Mouse (Mus musculus) hindbrain, embryonic 15.5 days (tissue): ENCODE measurements at regions not wholly inside any gene's neighbourhood (a gene's known extent, or its start where the extent isn't known, plus 50 kb on each side); places are given as distances from the start of the nearest gene placed in this dataset.

ENCODE experiments used
- ATAC-seq: fragments of 200-750 bp; cut with Nextera tagmentation; 2 replicates; pipeline ENCODE4 v1.8.0; 2017; ENCODE audit warnings: low read depth, moderate number of reproducible peaks, moderate TSS enrichment; ENCODE audit not compliant: low FRiP score
- H3K27ac ChIP-seq: fragments of 300-500 bp; sonication (generic); replicated peaks from 2 replicates; pipeline ENCODE4 v1.5.1; 2015; ENCODE audit warnings: mild to moderate bottlenecking, inconsistent platforms
- H3K27me3 ChIP-seq: fragments of 300-500 bp; sonication (generic); 2 replicates; pipeline ENCODE4 v1.6.1; 2015; ENCODE audit warnings: control low read depth, inconsistent platforms
- H3K36me3 ChIP-seq: fragments of 300-500 bp; sonication (generic); 2 replicates; pipeline ENCODE4 v1.6.1; 2015; ENCODE audit warnings: control low read depth, inconsistent platforms
- H3K4me1 ChIP-seq: fragments of 300-500 bp; sonication (generic); replicated peaks from 2 replicates; pipeline ENCODE4 v1.6.1; 2015; ENCODE audit warnings: control low read depth, inconsistent platforms
- H3K4me2 ChIP-seq: fragments of 300-500 bp; sonication (generic); 2 replicates; pipeline ENCODE4 v1.6.1; 2015; ENCODE audit warnings: moderate library complexity, mild to moderate bottlenecking, inconsistent platforms
- H3K4me3 ChIP-seq: fragments of 300-500 bp; sonication (generic); 2 replicates; pipeline ENCODE4 v1.5.1; 2015; ENCODE audit warnings: mild to moderate bottlenecking, inconsistent platforms
- H3K9ac ChIP-seq: fragments of 300-500 bp; sonication (generic); 2 replicates; pipeline ENCODE4 v1.6.1; 2015; ENCODE audit warnings: inconsistent platforms
- H3K9me3 ChIP-seq: fragments of 300-500 bp; sonication (generic); 2 replicates; pipeline ENCODE4 v1.6.1; 2016; ENCODE audit warnings: control low read depth, inconsistent platforms
- WGBS: fragments of 180-500 bp; shearing (Covaris S2); methylation state at CpG from one replicate; pipeline ENCODE4 v1.1.7; 2015; 5-methylcytosine and 5-hydroxymethylcytosine counted together

DNA sequence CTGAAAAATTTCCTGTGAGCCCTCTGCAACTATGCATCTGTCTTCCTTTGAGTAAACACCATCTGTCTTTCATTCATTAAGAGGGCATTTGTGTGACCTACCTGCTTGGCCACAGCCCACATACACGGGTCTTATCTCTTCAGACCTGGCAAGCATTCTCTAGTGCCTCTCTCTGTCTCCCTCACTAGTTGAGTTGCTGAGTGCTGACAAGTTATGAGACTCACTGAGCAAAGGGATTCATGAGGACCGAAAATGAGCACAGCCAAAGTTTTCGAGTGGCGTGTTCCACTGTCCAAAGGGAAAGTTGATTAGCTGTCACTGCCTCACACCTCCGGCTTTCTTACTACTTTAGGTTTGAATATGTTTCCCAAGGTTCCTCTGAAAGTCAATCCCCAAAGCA is 328.5 kb downstream of the Pmp22 start:
- H3K27ac ChIP-seq = no peak overlapping the region
- no peak for ATAC-seq
- no peak overlapping the region for H3K4me3 ChIP-seq
- 81% methylated on average over 5 of the region's 5 CpGs for WGBS
- H3K9ac ChIP-seq = no peak overlapping the region
- H3K36me3 ChIP-seq = no peaks in the 10 kb centered on the region
- no peaks in the 10 kb centered on the region for H3K9me3 ChIP-seq
- no peak overlapping the region for H3K4me2 ChIP-seq
- H3K27me3 ChIP-seq = 0 out of 2 replicates have a peak, but pooled peaks cover 2% of the 10 kb centered on the region
- 0 out of 2 replicates have a peak, but pooled peaks cover 10% of the 10 kb centered on the region for H3K4me1 ChIP-seq

- H3K27me3 ChIP-seq = 0 out of 2 replicates have a peak, but pooled peaks cover 2% of the 10 kb centered on the region
These were observed 331.4 kb downstream of the Pmp22 start for GRCm38 (mm10) chr11:63460146-63460545.

GRCm38 (mm10) chr11:63463797-63464331 is 335.1 kb downstream of the Pmp22 start:
- H3K27me3 ChIP-seq = no peaks in the 10 kb centered on the region
- H3K27ac ChIP-seq = no peak overlapping the region
- peaks cover 9% of the 10 kb centered on the region; the same call in 1 of the 2 replicates for H3K4me1 ChIP-seq
- H3K9ac ChIP-seq = no peak overlapping the region
- no peaks in the 10 kb centered on the region for H3K9me3 ChIP-seq
- H3K4me3 ChIP-seq = no peak overlapping the region
- WGBS = 38% methylated on average over 18 of the region's 18 CpGs
- peak overlapping the region; percentile 26; the same call in 1 of the 2 replicates for H3K4me2 ChIP-seq
- H3K36me3 ChIP-seq = no peaks in the 10 kb centered on the region
- peak; percentile 45; the same call in 1 of the 2 replicates for ATAC-seq

More at GRCm38 (mm10) chr11:63460146-63460545, 331.4 kb downstream of the Pmp22 start:
- Histone ChIP-seq H3K4me1 (peaks cover 13% of the 10 kb centered on the region; the same call in 1 of the 2 replicates), H3K36me3 (no peaks in the 10 kb centered on the region), H3K4me3 (no peak overlapping the region), H3K9ac (no peak overlapping the region), H3K4me2 (no peak overlapping the region), H3K27ac (no peak overlapping the region), H3K9me3 (no peaks in the 10 kb centered on the region)
- no peak for ATAC-seq
- WGBS = 56% methylated on average over 7 of the region's 7 CpGs

DNA sequence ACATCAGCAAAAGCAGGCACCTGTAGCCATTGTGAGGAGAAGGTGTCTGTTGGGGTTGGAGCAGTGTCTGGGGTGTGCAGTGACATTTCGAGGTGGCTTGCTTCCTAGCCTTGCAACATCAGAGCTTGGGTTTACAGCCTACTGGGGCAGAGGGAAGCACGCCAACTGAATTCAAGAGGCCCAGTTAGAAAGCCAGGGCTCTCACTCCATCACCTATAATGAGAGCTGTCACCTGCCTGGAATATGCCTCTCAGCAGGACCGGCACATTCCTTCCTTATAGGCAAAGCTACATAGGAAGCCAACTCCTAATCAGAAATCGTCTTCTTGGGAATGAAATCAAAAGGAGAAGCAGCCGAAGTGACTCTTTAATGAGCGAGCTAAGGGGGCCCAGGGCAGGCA is 337.2 kb downstream of the Pmp22 start:
- Histone ChIP-seq H3K27ac (no peak overlapping the region), H3K4me3 (no peak overlapping the region), H3K27me3 (no peaks in the 10 kb centered on the region), H3K36me3 (no peaks in the 10 kb centered on the region), H3K9ac (no peak overlapping the region), H3K4me2 (no peak overlapping the region), H3K4me1 (peaks cover 9% of the 10 kb centered on the region; the same call in 1 of the 2 replicates), H3K9me3 (no peaks in the 10 kb centered on the region)
- ATAC-seq = no peak
- whole genome bisulfite sequencing = 71% methylated on average over 6 of the region's 6 CpGs

DNA sequence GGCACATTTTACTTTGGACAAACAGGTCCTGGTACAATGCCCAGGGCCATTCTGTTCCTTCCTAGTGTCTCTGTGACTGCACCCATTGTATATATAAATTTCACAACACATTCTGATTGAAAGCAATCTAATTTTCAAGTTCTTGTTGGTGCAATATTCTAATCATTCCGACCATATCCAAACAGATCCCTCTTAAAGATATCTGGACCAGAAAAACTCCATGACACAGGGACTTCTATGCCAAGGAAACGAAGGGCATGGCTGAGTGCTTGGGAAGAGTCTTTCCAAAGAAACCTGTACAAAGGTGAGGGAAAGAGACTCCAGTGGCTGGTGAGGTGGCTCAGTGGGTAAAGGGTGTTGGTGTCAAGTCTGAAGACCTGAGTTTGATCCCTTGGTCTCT is 337.8 kb downstream of the Pmp22 start:
- ATAC-seq = no peak
- WGBS = 89% methylated on average over 2 of the region's 2 CpGs
- no peak overlapping the region for H3K9ac ChIP-seq

DNA sequence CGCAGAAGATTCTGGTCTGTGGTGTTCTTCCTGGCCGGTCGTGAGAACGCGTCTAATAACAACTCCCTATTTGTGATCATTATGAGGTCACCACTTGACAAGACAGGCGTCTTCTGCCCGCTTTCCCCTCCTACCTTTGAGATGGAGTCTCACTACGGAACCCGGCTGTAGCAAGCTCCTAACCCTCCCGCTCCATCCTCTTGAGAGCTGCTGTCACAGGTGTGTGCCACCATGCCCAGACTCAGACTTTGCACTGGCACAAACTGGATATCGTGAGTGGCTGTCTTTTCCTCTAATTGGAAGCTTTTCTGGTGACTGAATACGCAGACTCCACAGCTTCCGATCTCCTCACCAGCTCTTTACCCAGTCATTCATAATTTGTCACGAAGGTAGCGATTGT is 346.0 kb downstream of the Pmp22 start:
- no peaks in the 10 kb centered on the region for H3K4me1 ChIP-seq
- no peaks in the 10 kb centered on the region for H3K27me3 ChIP-seq
- H3K4me2 ChIP-seq = no peak overlapping the region
- no peaks in the 10 kb centered on the region for H3K9me3 ChIP-seq
- H3K9ac ChIP-seq = no peak overlapping the region
- H3K27ac ChIP-seq = no peak overlapping the region
- no peak overlapping the region for H3K4me3 ChIP-seq
- WGBS = 96% methylated on average over 15 of the region's 15 CpGs
- no peaks in the 10 kb centered on the region for H3K36me3 ChIP-seq
- no peak for ATAC-seq

More for the DNA sequence above, 337.8 kb downstream of the Pmp22 start:
- no peak overlapping the region for H3K27ac ChIP-seq
- H3K9me3 ChIP-seq = no peaks in the 10 kb centered on the region
- H3K4me1 ChIP-seq = peaks cover 9% of the 10 kb centered on the region; the same call in 1 of the 2 replicates
- H3K27me3 ChIP-seq = no peaks in the 10 kb centered on the region
- H3K36me3 ChIP-seq = no peaks in the 10 kb centered on the region
- H3K4me3 ChIP-seq = no peak overlapping the region
- no peak overlapping the region for H3K4me2 ChIP-seq

GRCm38 (mm10) chr11:63481676-63482310 is 353.0 kb downstream of the Pmp22 start:
- 81% methylated on average over 7 of the region's 7 CpGs for WGBS

GRCm38 (mm10) chr11:63482593-63482992 is 353.8 kb downstream of the Pmp22 start:
- no peak for ATAC-seq
- 33% methylated on average over 6 of the region's 6 CpGs for WGBS
- Histone ChIP-seq H3K9ac (no peak overlapping the region), H3K27me3 (no peaks in the 10 kb centered on the region), H3K9me3 (no peaks in the 10 kb centered on the region), H3K4me3 (no peak overlapping the region), H3K27ac (no peak overlapping the region), H3K4me2 (no peak overlapping the region), H3K4me1 (0 out of 2 replicates have a peak, but pooled peaks cover 5% of the 10 kb centered on the region), H3K36me3 (no peaks in the 10 kb centered on the region)

More at GRCm38 (mm10) chr11:63481676-63482310, 353.0 kb downstream of the Pmp22 start:
- no peak overlapping the region for H3K4me2 ChIP-seq
- H3K27ac ChIP-seq = no peak overlapping the region
- H3K9ac ChIP-seq = no peak overlapping the region
- no peak for ATAC-seq
- H3K27me3 ChIP-seq = no peaks in the 10 kb centered on the region
- 0 out of 2 replicates have a peak, but pooled peaks cover 5% of the 10 kb centered on the region for H3K4me1 ChIP-seq
- no peaks in the 10 kb centered on the region for H3K36me3 ChIP-seq
- no peak overlapping the region for H3K4me3 ChIP-seq
- no peaks in the 10 kb centered on the region for H3K9me3 ChIP-seq

DNA sequence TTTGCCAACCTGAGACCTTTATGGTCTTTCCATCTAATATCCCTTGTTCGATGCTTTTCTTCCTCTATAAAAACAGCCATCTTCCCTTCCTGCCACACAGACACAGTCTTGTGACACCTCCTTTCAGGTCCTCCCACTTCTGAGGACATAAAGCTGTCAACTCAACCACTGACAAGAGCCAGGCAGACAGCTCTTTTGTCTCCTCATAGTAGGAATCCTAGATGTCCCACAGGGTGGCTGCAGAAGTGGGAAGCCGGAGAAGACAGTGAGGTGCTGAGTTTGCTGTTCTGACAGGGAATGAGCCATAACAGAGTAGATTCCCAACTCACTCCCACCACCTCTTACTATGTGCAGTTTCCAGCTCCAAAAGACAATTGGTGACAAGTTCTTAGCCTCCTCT is 358.4 kb downstream of the Pmp22 start:
- Histone ChIP-seq H3K36me3 (no peaks in the 10 kb centered on the region), H3K27ac (no peak overlapping the region), H3K27me3 (no peaks in the 10 kb centered on the region), H3K9ac (no peak overlapping the region), H3K9me3 (no peaks in the 10 kb centered on the region), H3K4me1 (0 out of 2 replicates have a peak, but pooled peaks cover 5% of the 10 kb centered on the region), H3K4me3 (no peak overlapping the region), H3K4me2 (no peak overlapping the region)
- no peak for ATAC-seq
- 28% methylated on average over 2 of the region's 2 CpGs for WGBS

- H3K27ac ChIP-seq = no peak overlapping the region
- 53% methylated on average over 5 of the region's 5 CpGs for WGBS
- H3K4me2 ChIP-seq = no peak overlapping the region
- no peaks in the 10 kb centered on the region for H3K4me1 ChIP-seq
- no peaks in the 10 kb centered on the region for H3K36me3 ChIP-seq
- ATAC-seq = no peak
- no peak overlapping the region for H3K9ac ChIP-seq
- H3K9me3 ChIP-seq = no peaks in the 10 kb centered on the region
- H3K4me3 ChIP-seq = no peak overlapping the region
- H3K27me3 ChIP-seq = no peaks in the 10 kb centered on the region
These were observed 373.4 kb downstream of the Pmp22 start for GRCm38 (mm10) chr11:63502181-63502580.

GRCm38 (mm10) chr11:63507387-63507786 is 378.6 kb downstream of the Pmp22 start:
- Histone ChIP-seq H3K4me1 (no peaks in the 10 kb centered on the region), H3K27ac (no peak overlapping the region), H3K9ac (no peak overlapping the region), H3K4me3 (no peak overlapping the region), H3K9me3 (no peaks in the 10 kb centered on the region), H3K27me3 (no peaks in the 10 kb centered on the region), H3K36me3 (no peaks in the 10 kb centered on the region), H3K4me2 (no peak overlapping the region)
- ATAC-seq = no peak
- 91% methylated on average over 8 of the region's 8 CpGs for WGBS

GRCm38 (mm10) chr11:63508727-63509126 is 379.9 kb downstream of the Pmp22 start:
- no peaks in the 10 kb centered on the region for H3K36me3 ChIP-seq
- no peak overlapping the region for H3K4me3 ChIP-seq
- H3K27ac ChIP-seq = no peak overlapping the region
- H3K27me3 ChIP-seq = no peaks in the 10 kb centered on the region
- H3K4me1 ChIP-seq = no peaks in the 10 kb centered on the region
- no peak for ATAC-seq
- WGBS = 97% methylated on average over 2 of the region's 2 CpGs
- H3K9me3 ChIP-seq = no peaks in the 10 kb centered on the region
- no peak overlapping the region for H3K9ac ChIP-seq
- H3K4me2 ChIP-seq = no peak overlapping the region
